Mouse (Mus musculus): ENCODE measurements around the gene Gsg1l.

Gsg1l gene

GRCm38 (mm10) chr7:126076935-126077334 lies 5.3 kb downstream of the Gsg1l start:
- DNase-seq = no peak

- DNase-seq = peak; percentile 37
These were observed 7.2 kb downstream of the Gsg1l start for GRCm38 (mm10) chr7:126075058-126075457.

GRCm38 (mm10) chr7:126070321-126070720 lies 11.9 kb downstream of the Gsg1l start:
- DNase-seq = no peak

GRCm38 (mm10) chr7:126066777-126067176 lies 15.4 kb downstream of the Gsg1l start:
- peak; percentile 78 for DNase-seq

GRCm38 (mm10) chr7:126065243-126065876 lies 16.9 kb downstream of the Gsg1l start:
- no peak for DNase-seq

GRCm38 (mm10) chr7:126062228-126062627 lies 20.0 kb downstream of the Gsg1l start:
- no peak for DNase-seq

GRCm38 (mm10) chr7:126058918-126059317 lies 23.3 kb downstream of the Gsg1l start:
- DNase-seq = no peak

- no peak for DNase-seq
These were observed 24.8 kb downstream of the Gsg1l start for GRCm38 (mm10) chr7:126057332-126057914.

GRCm38 (mm10) chr7:126054574-126054973 lies 27.6 kb downstream of the Gsg1l start:
- no peak for DNase-seq

GRCm38 (mm10) chr7:126053618-126054017 lies 28.6 kb downstream of the Gsg1l start:
- DNase-seq = no peak

GRCm38 (mm10) chr7:126051910-126052309 lies 30.3 kb downstream of the Gsg1l start:
- DNase-seq = no peak

GRCm38 (mm10) chr7:126045077-126045476 lies 37.1 kb downstream of the Gsg1l start:
- no peak for DNase-seq

- DNase-seq = no peak
These were observed 39.9 kb downstream of the Gsg1l start for GRCm38 (mm10) chr7:126042306-126042705.

GRCm38 (mm10) chr7:126040794-126041526 lies 41.3 kb downstream of the Gsg1l start:
- peak; percentile 24 for DNase-seq

- DNase-seq = no peak
These were observed 42.4 kb downstream of the Gsg1l start for GRCm38 (mm10) chr7:126039847-126040246.

GRCm38 (mm10) chr7:126039247-126039835 lies 42.9 kb downstream of the Gsg1l start:
- DNase-seq = no peak

- peak; percentile 69 for DNase-seq
These were observed 43.6 kb downstream of the Gsg1l start for GRCm38 (mm10) chr7:126038366-126039246.

- no peak for DNase-seq
These were observed 46.9 kb downstream of the Gsg1l start for GRCm38 (mm10) chr7:126035332-126035731.

GRCm38 (mm10) chr7:126032776-126033209 lies 49.4 kb downstream of the Gsg1l start:
- DNase-seq = no peak

GRCm38 (mm10) chr7:126032365-126032755 lies 49.9 kb downstream of the Gsg1l start:
- no peak for DNase-seq

GRCm38 (mm10) chr7:126031598-126032364 lies 50.4 kb downstream of the Gsg1l start:
- no peak for DNase-seq

- no peak for DNase-seq
These were observed 54.8 kb downstream of the Gsg1l start for GRCm38 (mm10) chr7:126027410-126027809.

Measured in kidney, postnatal 10 days (tissue).